Mouse (Mus musculus): ENCODE data around the gene Gpr173.

Gene Gpr173

GRCm38 (mm10) chrX:152307371-152307770 lies 61.1 kb downstream of the Gpr173 start:
- no peak for ATAC-seq (ENCODE audit: insufficient number of reproducible peaks, low FRiP score, low TSS enrichment)

- ATAC-seq (ENCODE audit: insufficient number of reproducible peaks, low FRiP score, low TSS enrichment): no peak
Observed at GRCm38 (mm10) chrX:152306224-152306623, 62.3 kb downstream of the Gpr173 start.

All from cerebellum, adult (tissue).